Mouse (Mus musculus) intestine, postnatal 0 days (tissue): Measurements from ENCODE around the gene Cs. TPM values are rescaled to one million over a fixed set of nuclear protein-coding genes. Genes with fewer than 3 reads are reported as not detected.

Source experiments
- ATAC-seq: fragments of 200-750 bp; cut with Nextera tagmentation; 2 replicates; pipeline ENCODE4 v1.8.0; 2017; ENCODE audit warnings: mild to moderate bottlenecking, moderate TSS enrichment, moderate library complexity
- H3K27ac ChIP-seq: fragments of 300-500 bp; sonication (generic); 2 replicates; pipeline ENCODE4 v1.5.1; 2014; ENCODE audit warnings: mild to moderate bottlenecking, low read depth, low read length, moderate library complexity
- H3K27me3 ChIP-seq: fragments of 300-500 bp; sonication (generic); replicated peaks from 2 replicates; pipeline ENCODE4 v1.6.1; 2014; ENCODE audit warnings: low read length, mixed read lengths; ENCODE audit not compliant: control insufficient read depth, insufficient read depth
- H3K36me3 ChIP-seq: fragments of 300-500 bp; sonication (generic); 2 replicates; pipeline ENCODE4 v1.6.1; 2014; ENCODE audit warnings: mild to moderate bottlenecking, moderate library complexity; ENCODE audit not compliant: control insufficient read depth, insufficient read depth
- H3K4me1 ChIP-seq: fragments of 300-500 bp; sonication (generic); replicated peaks from 2 replicates; pipeline ENCODE4 v1.6.1; 2014; ENCODE audit warnings: antibody characterized with exemption, low read length, mixed read lengths; ENCODE audit not compliant: control insufficient read depth, insufficient read depth
- H3K4me2 ChIP-seq: fragments of 300-500 bp; sonication (generic); replicated peaks from 2 replicates; pipeline ENCODE4 v1.6.1; 2014; ENCODE audit warnings: low read depth, mild to moderate bottlenecking, moderate library complexity
- H3K4me3 ChIP-seq: fragments of 300-500 bp; sonication (generic); 2 replicates; pipeline ENCODE4 v1.5.1; 2014; ENCODE audit warnings: low read depth, low read length
- H3K9ac ChIP-seq: fragments of 300-500 bp; sonication (generic); 2 replicates; pipeline ENCODE4 v1.6.1; 2014; ENCODE audit warnings: mild to moderate bottlenecking, low read depth, low read length
- H3K9me3 ChIP-seq: fragments of 300-500 bp; sonication (generic); 2 replicates; pipeline ENCODE4 v1.6.1; 2016; ENCODE audit warnings: mixed run types; ENCODE audit not compliant: control insufficient read depth
- CTCF ChIP-seq: sonication (generic); IDR thresholded peaks from 2 replicates; pipeline ENCODE4 v1.5.1; 2016; ENCODE audit warnings: low read depth, mild to moderate bottlenecking, control low read depth, antibody characterized with exemption, moderate library complexity
- WGBS: fragments of 180-500 bp; shearing (Covaris S2); extraction: QIAGEN DNeasy Blood & Tissue Kit; methylation state at CpG from one replicate; pipeline ENCODE4 v1.1.7; 2014; 5-methylcytosine and 5-hydroxymethylcytosine counted together
- polyA plus RNA-seq: library from polyadenylated mRNA; unstranded; fragments of >200 nt; fragmentation: Nextera tagmentation; extraction: Ambion mirVana; gene quantifications from 2 replicates; pipeline ENCODE4 v1.2.1, GENCODE M21; 2015

Gene Cs
- polyA plus RNA-seq, 1 experiment from 2014 or later = 266 TPM

DNA sequence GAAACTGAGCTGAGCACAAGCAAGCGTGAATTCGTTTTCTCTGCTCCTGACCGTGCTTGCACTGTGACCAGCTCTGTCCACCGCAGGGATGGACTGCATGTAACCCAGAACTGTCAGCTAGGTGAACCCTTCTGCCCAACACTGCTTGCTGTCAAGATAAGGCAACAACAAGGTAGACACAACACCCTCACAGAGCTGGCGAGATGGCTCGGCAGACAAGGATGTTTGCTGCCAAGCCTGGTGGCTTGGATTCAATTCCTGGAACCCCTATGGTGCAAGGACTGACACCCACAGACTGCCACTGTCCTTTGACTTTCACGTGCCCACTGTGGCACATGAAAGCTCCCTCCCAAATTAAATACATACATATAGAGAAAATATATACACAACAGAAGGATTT lies 66.4 kb downstream of the Cs start:
- ATAC-seq = no peak
- no peak for TF ChIP-seq CTCF
- Histone ChIP-seq H3K9ac (no peak overlapping the region), H3K9me3 (no peaks in the 10 kb centered on the region), H3K4me1 (no peaks in the 10 kb centered on the region), H3K4me3 (no peak overlapping the region), H3K36me3 (peaks cover 19% of the 10 kb centered on the region), H3K27me3 (no peaks in the 10 kb centered on the region), H3K4me2 (no peak overlapping the region), H3K27ac (no peak overlapping the region)
- 88% methylated on average over 7 of the region's 7 CpGs for WGBS

DNA sequence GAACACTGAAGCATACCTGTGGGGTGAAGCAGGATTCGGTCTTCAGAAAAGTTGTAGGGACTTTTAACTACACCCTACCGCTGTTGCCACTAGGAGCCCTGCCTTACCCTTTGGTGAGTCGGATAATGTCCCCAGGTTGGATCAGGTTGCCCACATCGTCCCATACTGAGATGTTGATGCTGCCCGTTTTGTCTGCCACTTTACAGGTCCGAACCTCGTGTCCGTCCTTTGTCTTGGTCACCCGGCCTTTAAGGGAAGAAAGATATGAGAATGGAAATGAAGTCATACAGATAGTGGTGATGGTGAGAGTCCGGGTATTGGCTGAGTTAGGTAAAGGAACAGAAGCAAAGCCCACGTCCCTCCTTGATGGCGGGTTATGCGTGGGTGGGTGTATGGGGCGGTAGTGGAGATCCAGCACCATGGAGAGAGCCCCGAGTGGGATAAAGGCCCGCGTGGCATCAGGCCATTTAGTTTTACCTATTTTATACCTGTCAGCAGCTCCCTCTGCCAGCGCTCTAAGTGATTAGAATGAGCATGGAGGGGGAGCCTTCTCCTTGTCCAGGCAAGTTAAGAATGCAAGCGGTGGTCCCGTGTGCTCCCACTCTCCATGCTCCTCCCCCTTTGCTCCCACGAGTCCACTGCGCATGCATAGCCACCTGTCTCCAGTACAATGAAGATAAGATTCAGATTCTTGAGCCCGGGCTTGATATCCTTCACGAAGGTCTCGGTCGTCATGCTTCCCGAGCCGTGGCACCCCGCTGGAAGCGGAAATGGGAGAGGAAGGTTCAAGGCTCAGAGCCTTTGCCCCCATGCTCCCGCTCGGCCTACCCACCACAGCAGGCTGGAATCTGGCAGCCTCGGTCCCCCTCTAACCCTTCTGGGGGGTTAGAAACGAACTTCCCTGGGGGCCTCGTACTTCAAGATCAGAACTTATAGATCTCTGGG lies 71.3 kb downstream of the Cs start:
- peak; percentile 3 for ATAC-seq
- H3K4me1 ChIP-seq = peaks cover 4% of the 10 kb centered on the region; the same call in 1 of the 2 replicates
- peak overlapping the region; percentile 80 for H3K27ac ChIP-seq
- H3K36me3 ChIP-seq = peaks cover 19% of the 10 kb centered on the region
- peak overlapping the region; percentile 57 for H3K9ac ChIP-seq
- 14% methylated on average over 35 of the region's 35 CpGs for WGBS
- no peaks in the 10 kb centered on the region for H3K27me3 ChIP-seq
- no peaks in the 10 kb centered on the region for H3K9me3 ChIP-seq
- H3K4me3 ChIP-seq = peak overlapping the region; percentile 98
- peak overlapping the region; percentile 88 for H3K4me2 ChIP-seq
- no peak for TF ChIP-seq CTCF

- peak; percentile 86 for ATAC-seq
- Histone ChIP-seq H3K4me2 (peak overlapping the region; percentile 88), H3K4me1 (peaks cover 4% of the 10 kb centered on the region; the same call in 1 of the 2 replicates), H3K27ac (peak overlapping the region; percentile 93), H3K4me3 (peak overlapping the region; percentile 98), H3K9ac (peak overlapping the region; percentile 57), H3K36me3 (peaks cover 19% of the 10 kb centered on the region), H3K9me3 (no peaks in the 10 kb centered on the region), H3K27me3 (no peaks in the 10 kb centered on the region)
- 2% methylated on average over 36 of the region's 36 CpGs for WGBS
- TF ChIP-seq CTCF = peak; percentile 86
Observed at GRCm38 (mm10) chr10:128409692-128410559, 72.4 kb downstream of the Cs start.

DNA sequence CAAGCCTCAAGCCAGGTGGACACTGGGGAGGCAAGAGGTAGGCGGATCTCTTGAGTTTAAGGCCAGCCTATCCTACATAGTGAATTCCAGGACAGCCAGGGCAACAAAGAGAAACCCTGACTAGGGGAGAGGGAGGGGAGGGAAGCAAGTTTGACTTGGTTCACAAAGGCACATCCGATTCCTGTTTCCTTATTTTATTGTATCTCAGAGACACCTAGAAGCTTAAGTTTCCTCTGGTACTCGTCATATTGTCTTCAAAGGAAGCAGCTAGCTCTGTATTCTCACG lies 73.0 kb downstream of the Cs start:
- Histone ChIP-seq H3K27me3 (no peaks in the 10 kb centered on the region), H3K9ac (no peak overlapping the region), H3K27ac (peak overlapping the region; percentile 93), H3K4me3 (peak overlapping the region; percentile 98), H3K4me1 (peaks cover 4% of the 10 kb centered on the region; the same call in 1 of the 2 replicates), H3K36me3 (peaks cover 17% of the 10 kb centered on the region), H3K9me3 (no peaks in the 10 kb centered on the region), H3K4me2 (peak overlapping the region; percentile 88)
- WGBS = 14% methylated on average over 4 of the region's 4 CpGs
- no peak for ATAC-seq
- TF ChIP-seq CTCF = no peak

DNA sequence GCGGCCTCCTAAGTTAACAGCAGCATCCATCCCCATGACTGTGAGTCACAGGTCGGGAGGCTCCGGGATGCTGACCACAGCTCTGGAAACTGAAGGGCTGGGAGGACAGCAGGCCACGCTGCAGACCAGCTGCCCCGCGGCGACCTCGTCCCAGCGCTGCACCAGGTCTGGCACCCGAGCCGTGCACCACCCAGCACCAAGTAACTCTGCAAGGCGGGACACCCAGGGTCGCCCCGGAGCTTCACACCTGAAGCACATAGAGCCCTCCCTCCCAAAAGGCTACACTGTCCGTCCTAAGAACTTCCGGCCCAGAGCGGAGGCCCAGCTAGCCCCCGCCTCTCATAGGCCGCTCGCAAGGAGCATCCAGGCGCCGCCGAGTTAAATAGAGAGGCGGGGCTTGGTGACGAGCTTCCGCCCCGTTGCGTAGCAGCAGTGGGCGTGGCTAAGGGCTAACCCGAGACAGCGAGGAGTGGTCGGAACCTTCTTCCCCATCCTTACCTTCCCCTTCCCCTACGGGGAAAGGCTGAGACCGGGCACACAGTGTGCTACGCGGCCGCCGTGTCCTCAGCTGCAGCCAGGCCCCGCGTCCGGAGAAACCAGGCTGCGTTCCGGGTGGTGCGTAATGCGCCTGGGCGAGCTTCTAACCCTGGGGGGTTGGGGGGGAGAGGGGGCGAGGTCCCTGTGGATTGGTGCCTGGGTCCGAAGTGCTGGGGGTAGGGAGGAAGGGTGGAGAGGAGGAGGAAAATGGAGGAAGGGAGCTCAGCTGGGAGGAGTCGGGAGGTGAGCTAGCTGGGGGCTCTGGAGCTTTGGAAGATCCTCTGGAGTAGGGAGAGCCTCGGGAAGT lies 73.9 kb downstream of the Cs start, which contains the start of the genes Nabp2 and Rnf41:
Nabp2 (minus strand) TSS at position 282 of the 844 bp plus-strand sequence.
Rnf41 (plus strand) TSS at position 447 of the 844 bp plus-strand sequence.
- Histone ChIP-seq H3K9ac (peak within 1 kb of the TSS; percentile 82), H3K9me3 (no peaks in the 10 kb centered on the region), H3K4me2 (peak within 1 kb of the TSS; percentile 88), H3K36me3 (peaks cover 14% of the 10 kb centered on the region), H3K4me3 (peak within 1 kb of the TSS; percentile 98), H3K4me1 (peaks cover 4% of the 10 kb centered on the region; the same call in 1 of the 2 replicates), H3K27me3 (no peaks in the 10 kb centered on the region), H3K27ac (peak within 1 kb of the TSS; percentile 93)
- peak; percentile 68 for ATAC-seq
- TF ChIP-seq CTCF = peak; percentile 14; the same call in 1 of the 2 replicates
- under 1% methylated on average over 50 of the region's 50 CpGs for WGBS
